Mouse (Mus musculus) MEL (cell line): ENCODE measurements around the gene Mpp3. TPM values are rescaled to one million over a fixed set of nuclear protein-coding genes. Genes with fewer than 3 reads are reported as not detected.

Experiments
- DNase-seq: peaks from one replicate; pipeline ENCODE4 v3.0.0; 2011; ENCODE audit warnings: low read depth, low spot score
- H3K27ac ChIP-seq: 2 replicates; pipeline ENCODE4 v1.5.1; 2012; ENCODE audit warnings: low read depth, mild to moderate bottlenecking, control low read depth, low read length, moderate library complexity; ENCODE audit not compliant: control insufficient read depth
- H3K27me3 ChIP-seq, 2 experiments: fragments of 150-350 bp in 1 of 2; sonication (generic) in 1 of 2; 2 replicates each; pipeline ENCODE4 v1.6.1; 2012; ENCODE audit warnings: low read length in 2 of 2, mild to moderate bottlenecking in 2 of 2, improper control_type of control experiment in 1 of 2, moderate library complexity in 1 of 2; ENCODE audit not compliant: insufficient read depth in 2 of 2, control insufficient read depth in 1 of 2
- H3K36me3 ChIP-seq, 2 experiments: 2 replicates each; pipeline ENCODE4 v1.6.1; 2012 to 2014; ENCODE audit warnings: low read length in 2 of 2, improper control_type of control experiment in 1 of 2, inconsistent platforms in 1 of 2, mild to moderate bottlenecking in 1 of 2; ENCODE audit not compliant: insufficient read depth in 2 of 2, control insufficient read depth in 1 of 2
- H3K4me1 ChIP-seq, 2 experiments: fragments of 150-350 bp in 1 of 2; sonication (generic) in 1 of 2; 2 replicates each; pipeline ENCODE4 v1.6.1; 2012; ENCODE audit warnings: low read length in 2 of 2, improper control_type of control experiment in 1 of 2, mild to moderate bottlenecking in 1 of 2; ENCODE audit not compliant: insufficient read depth in 2 of 2, control insufficient read depth in 1 of 2
- H3K4me3 ChIP-seq, 2 experiments: fragments of 150-350 bp in 1 of 2; sonication (generic) in 1 of 2; 2 replicates each; pipeline ENCODE4 v1.5.1; 2012; ENCODE audit warnings: low read depth in 2 of 2, low read length in 2 of 2, mild to moderate bottlenecking in 2 of 2, moderate library complexity in 2 of 2, control low read depth in 1 of 2, improper control_type of control experiment in 1 of 2; ENCODE audit not compliant: control insufficient read depth in 1 of 2, insufficient read depth in 1 of 2
- H3K79me2 ChIP-seq: 2 replicates; pipeline ENCODE4 v1.6.1; 2012; ENCODE audit warnings: mild to moderate bottlenecking, low read length, moderate library complexity; ENCODE audit not compliant: control insufficient read depth, poor library complexity, insufficient read depth
- H3K9ac ChIP-seq: 2 replicates; pipeline ENCODE4 v1.6.1; 2012; ENCODE audit warnings: low read depth, mild to moderate bottlenecking, control low read depth, low read length, moderate library complexity; ENCODE audit not compliant: control insufficient read depth, poor library complexity, severe bottlenecking
- H3K9me3 ChIP-seq: fragments of 150-350 bp; sonication (generic); replicated peaks from 2 replicates; pipeline ENCODE4 v1.6.1; 2012; ENCODE audit warnings: mild to moderate bottlenecking, low read length, improper control_type of control experiment, moderate library complexity; ENCODE audit not compliant: insufficient read depth
- BHLHE40 ChIP-seq: IDR thresholded peaks from 2 replicates; pipeline ENCODE4 v1.6.1; 2012; ENCODE audit warnings: low read depth, mild to moderate bottlenecking, inconsistent platforms, low read length, improper control_type of control experiment, borderline replicate concordance
- CHD1 ChIP-seq: IDR thresholded peaks from 2 replicates; pipeline ENCODE4 v1.6.1; 2012; ENCODE audit warnings: low read depth, mild to moderate bottlenecking, inconsistent platforms, low read length, improper control_type of control experiment
- CTCF ChIP-seq, 3 experiments: IDR thresholded peaks in 2 of 3; conservative IDR thresholded peaks in 1 of 3; 2 replicates each; pipeline ENCODE4 v1.5.1; 2011 to 2012; ENCODE audit warnings: low read length in 3 of 3, low read depth in 2 of 3, mild to moderate bottlenecking in 2 of 3, improper control_type of control experiment in 1 of 3, inconsistent platforms in 1 of 3, mixed read lengths in 1 of 3, moderate library complexity in 1 of 3; ENCODE audit not compliant: control insufficient read depth in 1 of 3, insufficient read depth in 1 of 3, poor library complexity in 1 of 3, severe bottlenecking in 1 of 3
- ELF1 ChIP-seq: IDR thresholded peaks from 2 replicates; pipeline ENCODE4 v1.6.1; 2014; ENCODE audit warnings: low read depth, mild to moderate bottlenecking, inconsistent platforms, low read length, improper control_type of control experiment, moderate library complexity
- GATA1 ChIP-seq: IDR thresholded peaks from 2 replicates; pipeline ENCODE4 v1.6.1; 2011; ENCODE audit warnings: low read depth, low read length, improper control_type of control experiment
- HCFC1 ChIP-seq: IDR thresholded peaks from 2 replicates; pipeline ENCODE4 v1.6.1; 2012; ENCODE audit warnings: low read depth, mild to moderate bottlenecking, inconsistent platforms, low read length, improper control_type of control experiment, moderate library complexity
- KAT2A ChIP-seq: conservative IDR thresholded peaks from 2 replicates; pipeline ENCODE4 v1.6.1; 2012; ENCODE audit warnings: low read depth, low read length, improper control_type of control experiment, inconsistent platforms
- MAFK ChIP-seq: IDR thresholded peaks from 2 replicates; pipeline ENCODE4 v1.6.1; 2011; ENCODE audit warnings: low read depth, mild to moderate bottlenecking, low read length, improper control_type of control experiment, borderline replicate concordance
- MYB ChIP-seq: IDR thresholded peaks from 2 replicates; pipeline ENCODE4 v1.6.1; 2011; ENCODE audit warnings: mild to moderate bottlenecking, low read depth, low read length, improper control_type of control experiment
- NELFE ChIP-seq: IDR thresholded peaks from 2 replicates; pipeline ENCODE4 v1.6.1; 2011; ENCODE audit warnings: low read depth, low read length, improper control_type of control experiment
- RAD21 ChIP-seq: IDR thresholded peaks from 2 replicates; pipeline ENCODE4 v1.6.1; 2011; ENCODE audit warnings: mild to moderate bottlenecking, low read depth, low read length, improper control_type of control experiment
- SIN3A ChIP-seq: IDR thresholded peaks from 2 replicates; pipeline ENCODE4 v1.6.1; 2012; ENCODE audit warnings: low read length, improper control_type of control experiment, inconsistent platforms
- SMC3 ChIP-seq: IDR thresholded peaks from 2 replicates; pipeline ENCODE4 v1.6.1; 2011; ENCODE audit warnings: low read depth, low read length, improper control_type of control experiment
- TBP ChIP-seq: IDR thresholded peaks from 2 replicates; pipeline ENCODE4 v1.8.0; 2011; ENCODE audit warnings: low read depth, low read length, improper control_type of control experiment
- TCF12 ChIP-seq: IDR thresholded peaks from 2 replicates; pipeline ENCODE4 v1.6.1; 2014; ENCODE audit warnings: low read depth, mild to moderate bottlenecking, inconsistent platforms, low read length, improper control_type of control experiment, moderate library complexity
- UBTF ChIP-seq: IDR thresholded peaks from 2 replicates; pipeline ENCODE4 v1.6.1; 2012; ENCODE audit warnings: low read depth, mild to moderate bottlenecking, inconsistent platforms, low read length, improper control_type of control experiment, moderate library complexity, borderline replicate concordance; ENCODE audit not compliant: insufficient read depth
- USF2 ChIP-seq, 2 experiments: IDR thresholded peaks; 2 replicates each; pipeline ENCODE4 v1.6.1; 2011 to 2012; ENCODE audit warnings: improper control_type of control experiment in 2 of 2, low read length in 2 of 2, borderline replicate concordance in 1 of 2, inconsistent platforms in 1 of 2, low read depth in 1 of 2, mild to moderate bottlenecking in 1 of 2; ENCODE audit not compliant: insufficient read depth in 1 of 2
- ZMIZ1 ChIP-seq: IDR thresholded peaks from 2 replicates; pipeline ENCODE4 v1.6.1; 2012; ENCODE audit warnings: low read depth, mild to moderate bottlenecking, inconsistent platforms, low read length, improper control_type of control experiment, moderate library complexity
- ZNF384 ChIP-seq: IDR thresholded peaks from 2 replicates; pipeline ENCODE4 v1.6.1; 2012; ENCODE audit warnings: low read depth, mild to moderate bottlenecking, inconsistent platforms, low read length, improper control_type of control experiment
- polyA plus RNA-seq, 2 experiments: library from polyadenylated mRNA; stranded (reverse) in 1 of 2; unstranded in 1 of 2; fragments of >175 nt in 1 of 2; fragments of >200 nt in 1 of 2; gene quantifications; 2 replicates each; pipeline versions ENCODE4 v1.2.1 to v1.2.4; 2012; ENCODE audit warnings: low replicate concordance in 2 of 2, low read depth in 1 of 2; ENCODE audit not compliant: insufficient read length in 2 of 2, insufficient read depth in 1 of 2, missing spikeins in 1 of 2
- total RNA-seq: library from RNA; depleted of rRNA; stranded (reverse); fragments of 300-350 nt; gene quantifications from 2 replicates; pipeline ENCODE4 v1.2.3, GENCODE M21; 2012; rRNA removed

The Mpp3 gene
- total RNA-seq (4.6 and 5.5 TPM in 2 replicates), polyA plus RNA-seq (1 to 10 TPM in 1 of 2 experiments, not detected in 1; 7.1 TPM)

DNA sequence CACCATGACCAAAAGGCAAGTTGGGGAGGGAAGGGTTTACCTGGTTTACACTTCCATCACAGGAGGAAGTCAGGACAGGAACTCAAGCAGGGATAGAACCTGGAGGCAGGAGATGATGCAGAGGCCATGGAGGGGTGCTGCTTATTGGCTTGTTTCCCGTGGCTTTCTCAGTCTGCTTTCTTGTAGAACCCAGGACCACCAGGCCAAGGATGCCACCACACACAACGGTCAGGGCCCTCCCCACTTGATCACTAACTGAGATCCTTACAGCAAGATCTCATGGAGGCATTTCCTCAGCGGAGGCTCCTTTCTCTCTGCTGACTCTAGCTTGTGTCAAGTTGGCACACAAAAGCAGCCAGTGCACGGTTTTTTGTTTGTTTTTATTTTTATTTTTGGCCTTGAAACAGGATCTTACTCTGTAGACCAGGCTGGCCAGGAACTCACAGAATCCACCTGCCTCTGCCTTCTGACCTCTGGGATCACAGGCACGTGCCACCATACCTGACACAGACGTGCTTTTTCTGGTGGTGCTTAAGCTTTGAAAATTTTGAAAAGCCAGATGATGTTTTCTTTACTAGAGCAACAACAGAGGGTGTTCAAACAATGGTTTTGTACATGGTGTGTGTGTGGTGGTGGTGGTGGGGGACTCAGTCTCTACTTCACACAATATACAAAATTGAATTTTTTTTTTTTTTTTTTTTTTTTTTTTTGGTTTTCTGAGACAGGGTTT, at the start of gene Mpp3:
Gene Mpp3, minus strand, starts transcription at position 375 of the 730 bp plus-strand sequence.
- H3K27ac ChIP-seq = no peak within 1 kb of the TSS
- peaks cover 2 to 22% of the 10 kb centered on the region in 2 experiments; a peak in 3 of 4 replicates for H3K4me1 ChIP-seq
- peaks cover 0 to 14% of the 10 kb centered on the region in 2 experiments; a peak in 2 of 4 replicates for H3K36me3 ChIP-seq
- H3K79me2 ChIP-seq = no peaks in the 10 kb centered on the region
- 0 out of 4 replicates have a peak within 1 kb of the TSS, but pooled peaks of 1 of the 2 experiments have one; percentile 75 for H3K4me3 ChIP-seq
- H3K9ac ChIP-seq = no peak within 1 kb of the TSS
- H3K9me3 ChIP-seq = no peaks in the 10 kb centered on the region
- TF ChIP-seq ZMIZ1 = no peak
- no peak for TF ChIP-seq GATA1
- no peaks in the 10 kb centered on the region for H3K27me3 ChIP-seq
- no peak for DNase-seq

GRCm38 (mm10) chr11:102073722-102074121, 45.5 kb upstream of the Mpp3 start:
- no peak overlapping the region for H3K4me3 ChIP-seq
- H3K27me3 ChIP-seq = no peaks in the 10 kb centered on the region
- no peak overlapping the region for H3K27ac ChIP-seq
- H3K36me3 ChIP-seq = peaks cover 0 to 4% of the 10 kb centered on the region in 2 experiments; a peak in 2 of 4 replicates
- H3K9me3 ChIP-seq = no peaks in the 10 kb centered on the region
- no peak overlapping the region for H3K9ac ChIP-seq
- no peaks in the 10 kb centered on the region for H3K79me2 ChIP-seq
- no peak for DNase-seq
- TF ChIP-seq CTCF (IDR thresholded peaks at IDR 0.05 in 2 of 3, conservative IDR thresholded peaks at IDR 0.05 in 1 of 3; ENCODE audit: control insufficient read depth in 1 of 3, insufficient read depth in 1 of 3, low read depth in 2 of 3, low read length in 3 of 3, poor library complexity in 1 of 3, severe bottlenecking in 1 of 3) (no peak), ZMIZ1 (no peak), SMC3 (no peak), SIN3A (no peak), MYB (no peak), NELFE (no peak), UBTF (no peak), BHLHE40 (no peak), MAFK (no peak), TBP (no peak), GATA1 (no peak), USF2 (IDR thresholded peaks at IDR 0.05; ENCODE audit: borderline replicate concordance in 1 of 2, insufficient read depth in 1 of 2, low read depth in 1 of 2, low read length in 2 of 2) (no peak), KAT2A (no peak), HCFC1 (no peak), ELF1 (no peak), TCF12 (no peak), RAD21 (no peak), ZNF384 (no peak), CHD1 (no peak)
- peaks cover 5 to 9% of the 10 kb centered on the region in 2 experiments; a peak in 2 of 4 replicates for H3K4me1 ChIP-seq
